Mouse (Mus musculus): Measurements from ENCODE around the gene Cbfa2t3. TPM values are rescaled to one million over a fixed set of nuclear protein-coding genes. Genes with fewer than 3 reads are reported as not detected.

The Cbfa2t3 gene
- polyA plus RNA-seq, 1 experiment from 2014 or later = 20.2 TPM

DNA sequence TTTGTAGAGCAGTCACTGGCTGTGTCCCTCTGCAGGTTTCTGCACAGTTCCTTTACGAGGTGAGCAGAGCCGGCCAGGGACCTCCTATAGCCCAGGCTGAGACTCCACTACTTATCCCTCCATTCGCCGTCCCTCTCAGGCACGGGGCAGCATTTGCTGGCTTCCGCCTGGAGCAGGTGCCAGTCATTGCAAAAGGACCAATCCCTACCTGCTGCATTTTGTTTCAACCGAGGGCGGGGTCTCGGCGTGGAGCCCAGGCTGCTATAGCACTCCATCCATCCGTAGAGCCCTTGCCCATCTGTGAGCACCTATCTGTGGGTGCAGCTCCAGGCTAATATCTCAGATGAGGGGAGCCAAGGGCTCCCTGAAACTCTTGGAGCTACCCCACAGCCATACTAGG lies 28.9 kb downstream of the Cbfa2t3 start:
- Histone ChIP-seq H3K4me2 (replicated peaks) (peak overlapping the region; percentile 13; the same call in 1 of the 2 replicates), H3K9me3 (no peaks in the 10 kb centered on the region), H3K27ac (no peak overlapping the region), H3K27me3 (peaks cover 24% of the 10 kb centered on the region; the same call in 1 of the 2 replicates), H3K9ac (replicated peaks) (peak overlapping the region; percentile 42; the same call in 1 of the 2 replicates), H3K4me3 (replicated peaks) (no peak overlapping the region), H3K4me1 (replicated peaks) (peaks cover 94% of the 10 kb centered on the region), H3K36me3 (0 out of 2 replicates have a peak, but pooled peaks cover 8% of the 10 kb centered on the region)
- WGBS = 18% methylated on average over 11 of the region's 11 CpGs
- no peak for ATAC-seq

DNA sequence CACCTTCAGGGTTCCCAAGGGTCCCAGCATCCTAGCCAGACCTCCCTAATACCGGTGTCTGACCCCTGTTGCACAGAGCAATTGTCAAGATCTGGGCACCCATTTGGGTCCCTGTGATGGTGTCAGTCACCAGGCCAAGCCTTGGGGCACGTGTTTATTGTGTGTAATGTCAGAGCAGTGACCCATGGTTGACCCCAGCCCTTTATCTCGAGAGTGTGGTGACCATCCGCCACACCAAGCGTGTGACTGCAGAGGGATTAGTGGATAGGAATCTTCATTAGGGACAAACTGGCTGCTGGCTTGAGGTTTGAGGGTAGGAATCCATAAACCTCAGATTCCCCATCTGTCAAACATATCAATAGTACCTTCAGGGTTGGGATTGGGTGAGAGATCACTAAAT lies 29.5 kb downstream of the Cbfa2t3 start:
- Histone ChIP-seq H3K4me2 (replicated peaks) (0 out of 2 replicates have a peak overlapping the region, but pooled peaks have one; percentile 6), H3K9me3 (no peaks in the 10 kb centered on the region), H3K27ac (no peak overlapping the region), H3K9ac (replicated peaks) (no peak overlapping the region), H3K27me3 (peaks cover 24% of the 10 kb centered on the region; the same call in 1 of the 2 replicates), H3K4me1 (replicated peaks) (peaks cover 94% of the 10 kb centered on the region), H3K4me3 (replicated peaks) (no peak overlapping the region), H3K36me3 (0 out of 2 replicates have a peak, but pooled peaks cover 8% of the 10 kb centered on the region)
- no peak for ATAC-seq
- 5% methylated on average over 5 of the region's 5 CpGs for WGBS

DNA sequence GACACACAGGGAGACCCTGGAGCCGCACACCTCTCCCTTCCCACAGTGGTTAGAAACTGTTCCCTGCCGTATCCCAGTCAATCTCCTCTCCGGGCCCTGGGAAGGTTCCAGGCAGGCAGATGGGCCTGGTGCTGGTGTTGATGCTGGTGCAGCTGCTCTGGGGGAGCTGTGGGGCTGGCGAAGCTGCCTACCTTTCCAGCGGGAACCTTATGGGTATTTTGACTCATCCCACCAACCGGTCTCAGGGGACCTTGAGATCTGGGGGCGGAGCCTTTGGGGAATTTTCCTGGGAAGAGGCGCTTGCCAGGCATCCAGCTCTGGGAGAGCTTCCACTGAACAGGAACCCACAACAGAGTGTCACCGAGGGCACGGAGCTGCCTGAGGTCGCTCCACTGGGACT lies 31.1 kb downstream of the Cbfa2t3 start:
- Histone ChIP-seq H3K9ac (replicated peaks) (no peak overlapping the region), H3K9me3 (no peaks in the 10 kb centered on the region), H3K27ac (0 out of 2 replicates have a peak overlapping the region, but pooled peaks have one; percentile 19), H3K4me1 (replicated peaks) (peaks cover 92% of the 10 kb centered on the region), H3K36me3 (0 out of 2 replicates have a peak, but pooled peaks cover 1% of the 10 kb centered on the region), H3K27me3 (peaks cover 17% of the 10 kb centered on the region; the same call in 1 of the 2 replicates), H3K4me3 (replicated peaks) (no peak overlapping the region), H3K4me2 (replicated peaks) (no peak overlapping the region)
- no peak for ATAC-seq
- WGBS = 78% methylated on average over 11 of the region's 11 CpGs

- Histone ChIP-seq H3K4me3 (replicated peaks) (no peak overlapping the region), H3K4me1 (replicated peaks) (peaks cover 89% of the 10 kb centered on the region), H3K9me3 (no peaks in the 10 kb centered on the region), H3K36me3 (no peaks in the 10 kb centered on the region), H3K4me2 (replicated peaks) (peak overlapping the region; percentile 14; the same call in 1 of the 2 replicates), H3K9ac (replicated peaks) (no peak overlapping the region; the same call in 1 of the 2 replicates), H3K27me3 (peaks cover 9% of the 10 kb centered on the region; the same call in 1 of the 2 replicates), H3K27ac (peak overlapping the region; percentile 57)
- peak; percentile 22; the same call in 1 of the 2 replicates for ATAC-seq
- WGBS = 56% methylated on average over 12 of the region's 12 CpGs
These were observed 32.1 kb downstream of the Cbfa2t3 start for GRCm38 (mm10) chr8:122666827-122667226.

GRCm38 (mm10) chr8:122666338-122666764 lies 32.6 kb downstream of the Cbfa2t3 start:
- no peaks in the 10 kb centered on the region for H3K9me3 ChIP-seq
- H3K4me3 ChIP-seq (replicated peaks) = no peak overlapping the region
- ATAC-seq = peak; percentile 62
- H3K27ac ChIP-seq = peak overlapping the region; percentile 57
- H3K27me3 ChIP-seq = 0 out of 2 replicates have a peak, but pooled peaks cover 4% of the 10 kb centered on the region
- WGBS = 72% methylated on average over 9 of the region's 9 CpGs
- H3K4me1 ChIP-seq (replicated peaks) = peaks cover 89% of the 10 kb centered on the region
- H3K36me3 ChIP-seq = no peaks in the 10 kb centered on the region
- no peak overlapping the region; the same call in 1 of the 2 replicates for H3K9ac ChIP-seq (replicated peaks)
- H3K4me2 ChIP-seq (replicated peaks) = peak overlapping the region; percentile 14; the same call in 1 of the 2 replicates

- Histone ChIP-seq H3K36me3 (no peaks in the 10 kb centered on the region), H3K9ac (replicated peaks) (no peak overlapping the region), H3K4me3 (replicated peaks) (no peak overlapping the region), H3K9me3 (no peaks in the 10 kb centered on the region), H3K27ac (peak overlapping the region; percentile 59), H3K4me2 (replicated peaks) (no peak overlapping the region), H3K27me3 (0 out of 2 replicates have a peak, but pooled peaks cover 2% of the 10 kb centered on the region), H3K4me1 (replicated peaks) (peaks cover 89% of the 10 kb centered on the region)
- WGBS = 69% methylated on average over 13 of the region's 14 CpGs
- ATAC-seq = peak; percentile 47
These were observed 33.1 kb downstream of the Cbfa2t3 start for GRCm38 (mm10) chr8:122665667-122666316.

- ATAC-seq = 0 out of 2 replicates have a peak, but pooled peaks have one; percentile 22
- peak overlapping the region; percentile 71 for H3K27ac ChIP-seq
- H3K4me1 ChIP-seq (replicated peaks) = peaks cover 85% of the 10 kb centered on the region
- no peaks in the 10 kb centered on the region for H3K9me3 ChIP-seq
- H3K9ac ChIP-seq (replicated peaks) = no peak overlapping the region
- no peak overlapping the region for H3K4me2 ChIP-seq (replicated peaks)
- no peaks in the 10 kb centered on the region for H3K36me3 ChIP-seq
- H3K27me3 ChIP-seq = 0 out of 2 replicates have a peak, but pooled peaks cover 2% of the 10 kb centered on the region
- no peak overlapping the region for H3K4me3 ChIP-seq (replicated peaks)
- 59% methylated on average over 8 of the region's 8 CpGs for WGBS
These were observed 33.7 kb downstream of the Cbfa2t3 start for GRCm38 (mm10) chr8:122665221-122665620.

- no peak overlapping the region for H3K9ac ChIP-seq (replicated peaks)
- H3K27ac ChIP-seq = no peak overlapping the region
- ATAC-seq = no peak
- H3K4me3 ChIP-seq (replicated peaks) = no peak overlapping the region
- peaks cover 80% of the 10 kb centered on the region for H3K4me1 ChIP-seq (replicated peaks)
- H3K4me2 ChIP-seq (replicated peaks) = no peak overlapping the region
- H3K27me3 ChIP-seq = 0 out of 2 replicates have a peak, but pooled peaks cover 2% of the 10 kb centered on the region
- no peaks in the 10 kb centered on the region for H3K9me3 ChIP-seq
- 80% methylated on average over 5 of the region's 5 CpGs for WGBS
- no peaks in the 10 kb centered on the region for H3K36me3 ChIP-seq
These were observed 35.2 kb downstream of the Cbfa2t3 start for GRCm38 (mm10) chr8:122663670-122664069.

GRCm38 (mm10) chr8:122663106-122663505 lies 35.8 kb downstream of the Cbfa2t3 start:
- Histone ChIP-seq H3K4me2 (replicated peaks) (no peak overlapping the region), H3K27ac (no peak overlapping the region), H3K4me3 (replicated peaks) (no peak overlapping the region), H3K9ac (replicated peaks) (no peak overlapping the region), H3K4me1 (replicated peaks) (peaks cover 81% of the 10 kb centered on the region), H3K27me3 (0 out of 2 replicates have a peak, but pooled peaks cover 2% of the 10 kb centered on the region), H3K36me3 (no peaks in the 10 kb centered on the region), H3K9me3 (no peaks in the 10 kb centered on the region)
- WGBS = 85% methylated on average over 3 of the region's 3 CpGs
- no peak for ATAC-seq

- no peak overlapping the region for H3K4me3 ChIP-seq (replicated peaks)
- H3K4me1 ChIP-seq (replicated peaks) = peaks cover 72% of the 10 kb centered on the region
- no peak overlapping the region for H3K4me2 ChIP-seq (replicated peaks)
- no peak for ATAC-seq
- WGBS = 80% methylated on average over 2 of the region's 2 CpGs
- no peaks in the 10 kb centered on the region for H3K27me3 ChIP-seq
- H3K36me3 ChIP-seq = no peaks in the 10 kb centered on the region
- no peak overlapping the region for H3K27ac ChIP-seq
- no peak overlapping the region for H3K9ac ChIP-seq (replicated peaks)
- no peaks in the 10 kb centered on the region for H3K9me3 ChIP-seq
These were observed 37.0 kb downstream of the Cbfa2t3 start for GRCm38 (mm10) chr8:122661894-122662293.

DNA sequence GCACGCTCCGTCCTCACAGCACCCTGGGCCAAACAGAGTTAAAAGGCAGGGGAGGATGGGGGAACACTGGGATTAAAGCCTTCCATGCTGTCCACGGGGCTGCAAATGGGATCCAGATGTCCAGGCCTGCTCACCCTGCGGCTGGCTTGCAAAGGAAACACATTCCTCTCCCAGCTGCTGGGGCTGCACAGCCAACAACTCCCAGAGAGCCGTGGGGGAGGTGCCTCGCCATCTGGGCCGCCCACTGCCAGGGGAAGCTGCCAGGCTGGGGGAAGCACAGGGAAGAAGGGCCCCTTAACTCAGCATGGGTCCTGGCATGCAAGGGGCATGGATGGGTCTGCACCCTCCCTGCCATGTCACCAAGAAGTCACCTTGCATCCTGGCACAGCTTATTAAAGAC lies 37.8 kb downstream of the Cbfa2t3 start:
- no peak overlapping the region for H3K9ac ChIP-seq (replicated peaks)
- H3K9me3 ChIP-seq = no peaks in the 10 kb centered on the region
- H3K4me3 ChIP-seq (replicated peaks) = no peak overlapping the region
- WGBS = 44% methylated on average over 7 of the region's 7 CpGs
- no peak overlapping the region for H3K4me2 ChIP-seq (replicated peaks)
- H3K4me1 ChIP-seq (replicated peaks) = peaks cover 65% of the 10 kb centered on the region
- H3K27me3 ChIP-seq = no peaks in the 10 kb centered on the region
- H3K36me3 ChIP-seq = no peaks in the 10 kb centered on the region
- peak overlapping the region; percentile 14; the same call in 1 of the 2 replicates for H3K27ac ChIP-seq
- ATAC-seq = no peak

DNA sequence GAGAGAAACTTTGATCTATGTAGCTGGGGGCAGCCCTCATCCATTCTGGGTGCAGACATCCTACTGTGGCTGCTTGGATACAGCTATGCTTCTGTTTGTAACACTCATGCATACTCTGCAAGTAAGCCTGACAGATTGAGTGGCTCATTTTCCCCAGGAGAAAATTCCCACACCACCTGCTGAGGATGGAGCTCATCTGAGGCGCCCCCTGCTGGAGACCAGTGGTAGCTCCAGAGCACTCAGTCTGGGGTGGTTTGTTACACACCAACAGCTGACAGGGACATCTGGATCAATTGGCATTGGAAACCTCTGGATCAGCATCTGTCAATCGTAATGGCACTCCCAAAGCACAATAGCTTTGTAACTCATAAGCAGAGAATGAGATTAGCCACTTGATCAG lies 38.9 kb downstream of the Cbfa2t3 start:
- WGBS = 80% methylated on average over 2 of the region's 2 CpGs
- H3K4me3 ChIP-seq (replicated peaks) = no peak overlapping the region
- no peaks in the 10 kb centered on the region for H3K36me3 ChIP-seq
- no peak overlapping the region for H3K27ac ChIP-seq
- no peaks in the 10 kb centered on the region for H3K9me3 ChIP-seq
- no peaks in the 10 kb centered on the region for H3K27me3 ChIP-seq
- H3K9ac ChIP-seq (replicated peaks) = no peak overlapping the region
- peaks cover 54% of the 10 kb centered on the region for H3K4me1 ChIP-seq (replicated peaks)
- H3K4me2 ChIP-seq (replicated peaks) = no peak overlapping the region
- no peak for ATAC-seq
